16 mouse cellular contexts compared by ENCODE assay signal in genomic region chr10:44062981-44063380, GRCm38 (mm10).
"Had no signal": no experiment of that assay in that cellular context is flagged by ENCODE, and none has a peak within 500 bp of the region (broad histone marks: within the 10 kb centered on the region; RNA-seq: fewer than 3 reads in every experiment).

No protein-coding gene starts in this region.

- H3K27ac ChIP-seq: neural tube, embryonic 13.5 days; neural tube, embryonic 15.5 days; stomach, embryonic 15.5 days; stomach, postnatal 0 days had no signal

- DNase-seq: retina, postnatal 1 day; right cerebral cortex, adult 18-20 months; right cerebral cortex, postnatal 14 days; right cerebral cortex, postnatal 25 days; right cerebral cortex, postnatal 4 days; spleen, adult 18-20 months; thymus, adult 18-20 months; thymus, adult 2 months; thymus, postnatal 14 days; thymus, postnatal 25 days; thymus, postnatal 36 days; thymus, postnatal 4 days had no signal

- H3K4me1 ChIP-seq: neural tube, embryonic 13.5 days; neural tube, embryonic 15.5 days; stomach, embryonic 15.5 days had no signal

- H3K9me3 ChIP-seq: neural tube, embryonic 13.5 days; neural tube, embryonic 15.5 days; stomach, embryonic 15.5 days had no signal

- H3K9ac ChIP-seq: neural tube, embryonic 13.5 days; neural tube, embryonic 15.5 days; stomach, embryonic 15.5 days had no signal

- H3K4me3 ChIP-seq: neural tube, embryonic 13.5 days; neural tube, embryonic 15.5 days; stomach, embryonic 15.5 days had no signal

- H3K36me3 ChIP-seq: neural tube, embryonic 13.5 days; neural tube, embryonic 15.5 days; stomach, embryonic 15.5 days had no signal

- H3K4me2 ChIP-seq: neural tube, embryonic 13.5 days; neural tube, embryonic 15.5 days; stomach, embryonic 15.5 days had no signal

- H3K27me3 ChIP-seq: neural tube, embryonic 13.5 days; neural tube, embryonic 15.5 days; stomach, embryonic 15.5 days had no signal
